Mouse (Mus musculus) c-Kit-positive CD71-positive TER-119-positive erythroid progenitor cells, embryonic 14.5 days (primary cell): ENCODE results near the gene Abhd14a.

Experiments used
- DNase-seq: peaks from one replicate; pipeline ENCODE4 v3.0.0-alpha.2; 2013; ENCODE audit warnings: low spot score

Abhd14a gene

DNA sequence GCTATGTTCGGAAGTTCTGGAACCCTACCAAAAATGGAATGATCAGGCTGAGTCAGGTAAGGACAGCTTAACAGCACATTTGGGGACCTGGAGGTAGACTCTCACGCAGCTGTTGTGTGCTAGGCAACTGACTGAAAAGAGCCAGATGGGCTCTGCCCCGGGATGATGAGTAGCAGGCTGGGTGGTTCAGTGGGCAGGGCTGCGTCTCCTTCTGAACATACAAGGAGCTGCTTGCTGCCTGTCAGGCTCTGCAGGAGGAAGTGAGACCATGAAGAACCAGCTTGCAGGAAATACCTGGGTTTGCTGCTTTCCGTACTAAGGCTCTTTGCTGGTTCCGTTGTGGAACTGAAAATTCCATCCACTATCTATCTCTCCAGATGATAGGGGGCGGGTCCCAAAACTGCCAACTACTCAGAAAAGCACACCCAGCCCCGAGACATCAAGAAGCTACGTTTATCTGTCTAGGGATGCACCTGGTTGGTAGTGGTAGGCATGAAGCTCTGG lies 36.3 kb downstream of the Abhd14a start:
- no peak for DNase-seq

DNA sequence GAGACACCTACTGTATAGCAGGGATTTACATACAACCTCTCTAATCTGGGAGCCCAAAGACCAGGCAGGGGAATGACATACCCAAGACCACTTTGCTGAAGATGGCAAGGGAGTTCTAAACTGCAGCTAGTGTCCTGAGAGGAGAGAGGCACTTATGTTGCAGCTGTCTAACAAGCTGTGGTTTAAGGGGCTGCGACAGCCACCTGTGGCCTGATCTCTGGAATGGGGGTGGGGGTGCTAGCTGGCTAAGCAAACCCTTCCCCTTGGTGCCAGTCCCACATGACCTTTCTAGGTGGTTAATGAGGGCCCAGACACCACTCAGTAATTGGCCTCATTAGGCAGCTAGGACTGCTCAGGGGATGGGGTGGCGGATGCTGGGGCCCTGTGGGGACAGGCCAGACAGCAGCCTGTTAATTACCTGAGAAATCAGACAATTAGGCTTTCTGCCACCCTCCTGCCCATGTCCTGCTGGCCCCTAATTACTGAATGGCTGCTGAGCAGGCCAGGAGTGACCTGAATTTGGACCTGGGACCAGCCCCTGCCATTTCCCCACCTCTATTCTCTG lies 37.3 kb downstream of the Abhd14a start:
- no peak for DNase-seq

DNA sequence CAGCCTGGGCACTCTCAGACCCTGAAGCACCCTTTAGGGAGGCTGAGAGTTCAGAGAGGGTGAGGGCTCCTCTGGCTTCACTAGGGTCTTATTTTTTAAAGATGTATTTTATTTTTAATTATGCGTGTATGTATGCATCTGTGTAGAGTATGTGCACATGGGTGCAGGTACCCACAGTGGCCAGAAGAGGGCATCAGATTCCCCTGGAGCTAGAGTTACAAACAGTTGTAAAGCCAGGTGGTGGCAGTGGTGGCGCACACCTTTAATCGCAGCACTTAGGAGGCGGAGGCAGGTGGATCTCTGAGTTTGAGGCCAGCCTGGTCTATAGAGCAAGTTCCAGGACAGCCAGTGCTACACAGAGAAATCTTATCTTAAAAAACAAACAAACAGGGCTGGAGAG lies 38.4 kb downstream of the Abhd14a start:
- DNase-seq, result no peak

DNA sequence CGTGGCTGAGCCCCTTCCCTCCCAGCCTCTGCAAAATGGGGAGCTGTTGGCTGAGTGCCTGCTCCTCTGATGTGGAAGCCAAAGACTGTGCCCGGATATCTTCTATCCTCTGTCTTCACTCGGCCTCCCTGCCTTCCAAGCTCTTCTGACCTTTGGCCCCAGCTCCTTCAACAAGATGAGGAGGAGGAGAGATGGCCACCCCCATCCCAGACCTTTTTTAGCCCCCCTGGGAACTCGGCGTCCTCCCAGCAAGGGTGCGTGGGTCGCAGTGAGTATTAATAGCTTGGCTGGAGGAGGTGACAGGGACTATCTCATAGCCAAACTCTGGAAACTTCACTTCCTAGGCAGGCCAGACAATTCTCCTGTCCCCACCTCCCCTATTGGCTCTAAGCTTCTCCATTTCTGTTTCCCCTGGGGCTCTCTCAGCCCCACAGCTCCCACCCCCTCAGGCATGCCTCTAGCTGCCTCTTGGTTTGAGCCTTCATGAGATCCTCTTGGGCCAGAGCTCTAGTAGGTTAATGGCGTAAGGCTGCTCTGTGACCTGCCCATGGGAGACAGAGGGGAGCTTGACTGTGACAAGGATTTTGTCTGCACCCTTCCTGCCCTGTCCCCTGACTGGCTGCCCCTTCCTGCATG lies 40.9 kb downstream of the Abhd14a start:
- no peak for DNase-seq

DNA sequence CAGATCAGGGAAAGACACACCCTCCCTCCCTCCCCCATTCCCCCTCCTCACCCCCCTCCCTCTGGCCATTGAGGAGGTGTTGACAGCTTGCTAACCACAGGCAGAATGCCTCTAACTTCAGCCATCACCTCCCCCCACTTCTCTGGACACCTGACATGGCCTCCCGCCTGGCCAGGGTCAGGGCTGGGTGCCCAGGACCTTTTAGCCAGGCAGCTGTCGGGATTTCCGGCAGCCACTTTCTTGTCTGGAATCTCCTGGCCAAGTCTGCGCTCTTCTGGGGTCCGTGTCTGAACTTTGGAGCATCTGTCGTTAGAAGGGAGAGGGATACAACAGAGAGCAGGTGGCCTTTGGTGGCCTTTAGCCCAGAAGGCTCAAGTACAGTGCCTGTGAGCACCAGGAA lies 42.2 kb downstream of the Abhd14a start:
- no peak for DNase-seq

DNA sequence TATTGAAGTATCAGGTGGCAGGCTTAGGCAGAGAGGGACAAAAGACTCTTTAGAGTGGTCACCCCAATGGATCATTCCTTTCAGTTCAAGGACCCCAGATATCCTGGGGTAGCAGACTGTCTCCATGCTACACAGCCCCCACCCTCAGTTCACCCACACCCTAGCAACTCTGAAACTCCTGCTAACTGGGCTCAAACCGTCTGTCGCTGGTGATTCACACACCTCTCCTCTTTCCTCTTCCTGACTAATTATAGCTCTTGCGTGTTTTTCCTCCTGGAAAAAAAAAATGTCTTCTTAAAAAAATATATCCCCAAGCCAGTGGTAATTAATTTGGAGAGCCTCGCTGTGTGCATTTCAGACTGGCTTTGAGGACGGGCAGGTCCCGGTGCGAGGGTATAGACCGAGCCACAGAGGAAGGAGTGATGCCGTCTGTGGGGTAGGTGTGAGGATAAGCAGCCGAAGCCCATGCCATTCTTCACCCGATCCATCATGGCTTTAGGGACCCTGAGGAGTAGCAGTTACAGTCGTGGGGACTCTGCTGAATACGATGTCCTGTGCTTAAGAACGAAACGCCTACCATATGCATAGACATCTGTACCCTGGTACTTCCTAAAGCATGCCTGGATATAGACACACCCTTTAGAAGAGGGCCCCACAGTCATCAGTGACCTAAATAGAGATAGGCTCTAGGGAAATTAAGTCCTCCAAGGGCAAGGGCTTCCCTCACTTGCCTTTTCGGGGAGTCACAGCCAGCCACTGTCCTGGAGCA lies 44.7 kb downstream of the Abhd14a start:
- no peak for DNase-seq

DNA sequence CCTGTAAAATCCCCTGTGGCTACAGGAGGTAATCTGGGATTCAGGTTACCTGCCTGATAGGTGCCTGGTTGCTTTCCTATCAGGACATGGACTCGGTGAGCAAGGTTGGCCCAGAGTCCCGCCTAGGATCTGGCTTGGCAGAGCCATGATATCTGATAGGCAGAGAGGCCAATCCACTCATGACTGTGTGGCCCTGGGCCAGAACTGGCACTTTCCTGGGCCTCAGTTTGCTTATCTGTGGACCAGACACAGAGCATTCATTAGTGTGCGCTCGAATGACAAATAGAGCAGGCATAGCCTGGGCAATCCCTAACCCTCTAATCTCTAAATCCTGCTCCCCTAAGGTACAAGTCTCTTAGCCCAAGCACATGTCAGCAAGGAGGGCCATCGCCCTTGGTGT lies 45.3 kb downstream of the Abhd14a start:
- DNase-seq, result no peak

DNA sequence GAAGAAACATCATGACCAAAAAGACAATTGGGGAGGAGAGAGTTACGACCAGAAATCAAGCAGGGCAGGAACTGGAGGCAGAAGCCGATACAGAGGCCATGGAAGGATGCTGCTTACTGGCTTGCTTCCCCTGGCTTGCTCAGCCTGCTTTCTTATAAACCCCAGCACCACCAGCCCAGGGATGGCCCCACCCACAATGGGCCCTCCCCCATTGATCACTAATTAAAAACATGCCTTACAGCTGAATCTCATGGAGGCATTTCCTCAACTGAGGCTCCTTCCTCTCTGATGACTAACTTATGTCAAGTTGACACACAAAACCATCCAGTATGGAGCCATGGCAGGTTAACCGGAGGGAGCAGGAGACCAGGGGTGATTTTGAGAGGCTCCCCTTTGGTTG lies 47.7 kb downstream of the Abhd14a start:
- DNase-seq, result no peak

DNA sequence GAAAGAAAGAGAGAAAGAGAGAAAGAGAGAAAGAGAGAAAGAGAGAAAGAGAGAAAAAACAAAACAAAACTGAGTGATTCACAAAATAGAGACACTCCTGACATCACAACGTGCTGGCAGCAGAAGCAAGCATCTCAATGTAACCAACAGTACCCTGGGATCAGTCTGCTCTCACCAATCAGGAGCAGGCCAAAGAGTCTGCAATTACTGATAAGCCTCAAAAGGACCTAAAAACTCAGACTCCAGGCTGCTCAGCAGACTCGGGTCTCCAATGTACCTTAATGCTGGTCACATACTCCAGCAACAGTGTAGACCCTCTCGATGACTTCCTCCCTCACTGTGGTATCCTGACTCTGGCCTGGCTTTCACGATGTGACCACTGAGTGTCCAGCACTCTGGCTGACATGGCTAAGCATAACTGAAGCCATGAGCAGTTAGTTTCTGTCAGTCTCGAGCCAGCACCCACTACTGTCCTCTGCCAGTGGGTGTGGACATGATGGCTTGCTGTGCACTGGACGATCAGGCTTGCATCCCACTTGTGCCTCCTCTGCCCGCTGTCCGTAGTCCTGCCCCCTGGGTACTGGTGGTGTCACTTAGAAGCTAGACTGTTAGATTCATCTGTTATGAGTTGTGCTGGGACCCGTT lies 48.7 kb downstream of the Abhd14a start:
- peak; percentile 81 for DNase-seq

DNA sequence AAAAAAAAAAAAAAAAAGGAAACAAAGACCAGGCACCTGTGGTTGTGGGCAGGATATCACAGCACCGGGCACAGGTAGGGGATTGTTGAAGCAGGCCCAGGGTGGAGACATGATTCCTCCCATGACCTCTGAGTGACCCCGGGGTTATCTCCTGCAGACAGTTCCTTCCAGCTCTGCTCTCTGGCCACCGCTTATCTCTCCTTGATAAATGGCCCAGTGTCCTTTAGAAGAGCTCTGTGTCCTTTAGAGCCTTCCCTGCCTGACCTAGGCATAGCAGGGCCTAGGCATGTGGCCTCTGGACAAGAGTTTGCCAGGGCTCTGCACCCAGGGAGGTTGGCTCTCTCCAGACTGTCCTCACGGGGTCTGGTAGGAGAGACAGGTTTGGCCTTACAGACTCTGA lies 49.7 kb downstream of the Abhd14a start:
- peak; percentile 27 for DNase-seq

DNA sequence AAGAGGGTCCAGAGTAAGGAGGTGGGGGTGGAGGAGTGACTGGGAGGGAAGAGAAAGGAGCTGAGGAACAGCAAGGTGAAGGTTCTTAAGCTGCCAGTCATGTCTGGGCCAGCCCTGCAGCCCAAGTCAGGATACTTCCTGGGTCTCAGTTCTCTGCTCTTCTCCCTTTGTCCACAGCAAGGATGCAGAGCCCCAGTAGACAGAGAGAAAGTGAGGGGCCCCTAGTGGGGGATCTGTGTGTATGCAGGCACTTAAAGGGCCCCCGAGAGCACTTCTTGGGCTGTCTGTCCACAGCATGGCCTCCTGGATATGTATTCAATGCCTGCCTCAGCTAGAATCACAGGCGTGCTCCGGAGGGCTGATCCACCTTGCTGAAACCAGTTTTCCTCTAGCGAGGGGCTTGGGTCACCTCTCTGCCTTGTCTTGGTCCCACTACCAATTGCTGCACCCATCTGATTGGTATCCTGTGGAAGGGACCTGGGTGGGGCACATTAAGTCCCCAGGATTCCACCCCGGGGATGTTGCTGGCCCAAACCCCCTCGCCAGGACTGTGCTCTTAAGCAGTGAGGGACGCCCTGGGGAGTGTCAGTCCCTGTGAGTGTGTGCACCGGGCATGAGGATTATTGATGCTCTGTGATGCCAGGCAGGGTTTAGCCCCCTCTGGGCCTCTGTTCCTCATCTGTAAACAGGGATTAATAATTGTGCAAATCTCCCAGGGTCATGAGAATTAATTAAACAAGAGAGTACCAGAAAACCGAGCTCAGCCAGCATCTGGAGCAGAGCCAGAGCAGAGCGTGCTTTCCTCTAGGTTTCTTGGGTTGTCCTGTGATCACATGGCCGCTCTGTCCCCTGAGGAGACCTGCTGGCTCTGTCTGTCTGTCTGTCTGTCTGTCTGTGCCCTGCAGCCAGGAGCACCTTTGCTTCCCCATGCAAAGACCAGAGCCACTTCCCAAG lies 52.6 kb downstream of the Abhd14a start:
- no peak for DNase-seq

DNA sequence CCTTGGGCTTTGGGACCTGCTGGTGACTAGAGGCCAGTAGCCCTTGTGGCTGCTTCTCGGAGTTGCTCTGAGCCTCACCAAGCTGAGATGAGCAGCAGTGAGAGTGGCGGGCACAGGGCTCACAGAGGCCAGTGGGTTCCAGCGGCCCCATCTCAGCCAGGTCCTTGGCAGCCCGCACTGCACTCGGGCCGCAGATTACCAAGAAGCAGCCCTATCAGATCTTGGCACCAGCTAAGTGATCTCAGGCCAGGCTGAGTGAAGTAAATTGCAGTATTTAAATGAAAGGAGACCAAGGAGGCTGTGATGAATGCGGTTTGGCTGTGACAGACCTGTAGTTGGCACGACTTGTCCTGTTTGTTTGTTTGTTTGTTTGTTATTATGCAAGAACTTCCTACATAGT lies 53.9 kb downstream of the Abhd14a start:
- no peak for DNase-seq

DNA sequence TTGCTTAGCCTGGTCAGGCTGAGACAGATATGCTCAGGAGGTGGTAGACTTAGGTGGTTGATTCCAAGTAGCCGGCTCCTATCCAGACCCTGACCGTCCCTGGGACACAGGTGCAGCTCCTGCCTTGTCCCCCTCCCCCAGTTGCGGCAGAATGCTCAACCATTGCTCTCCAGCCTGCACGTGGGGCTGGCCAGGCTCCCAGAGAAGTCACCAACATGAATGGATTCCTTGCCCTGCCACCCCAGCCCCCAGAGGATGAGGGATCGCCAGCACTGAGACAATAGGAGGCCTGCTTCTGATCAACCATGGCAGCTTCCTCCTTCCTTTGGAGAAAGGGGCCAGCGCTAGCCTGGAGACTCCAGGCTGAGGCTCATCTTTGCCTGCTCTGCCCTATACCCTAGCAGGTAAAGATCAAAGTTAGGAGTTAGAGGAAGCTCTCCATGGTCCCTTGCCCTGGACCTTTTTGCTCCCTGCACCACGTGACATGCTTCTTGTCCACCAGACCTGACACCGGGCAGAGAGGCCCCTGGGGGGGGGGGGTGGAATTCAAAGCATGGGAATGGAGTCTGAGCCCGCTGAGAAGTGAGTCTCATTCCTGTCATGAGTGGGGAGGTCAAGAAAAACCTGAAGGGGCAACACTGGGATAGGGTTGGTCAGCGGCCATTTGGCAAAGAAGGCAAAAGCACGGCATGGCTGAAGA lies 54.5 kb downstream of the Abhd14a start:
- DNase-seq, result no peak
